Mouse (Mus musculus) C2C12 (cell line): ENCODE results near the gene Dmkn.

ENCODE experiments used
- CEBPB ChIP-seq: IDR thresholded peaks from one replicate; pipeline ENCODE4 v1.6.1; 2011; ENCODE audit warnings: low read depth, mild to moderate bottlenecking, control low read depth, moderate library complexity
- CTCF ChIP-seq: IDR thresholded peaks from one replicate; pipeline ENCODE4 v1.5.1; 2011; ENCODE audit not compliant: control insufficient read depth, insufficient read depth, insufficient read length
- MAX ChIP-seq: IDR thresholded peaks from one replicate; pipeline ENCODE4 v1.6.1; 2011; ENCODE audit warnings: mild to moderate bottlenecking, control low read depth
- MYOD1 ChIP-seq: IDR thresholded peaks from one replicate; pipeline ENCODE4 v1.6.1; 2011; ENCODE audit warnings: low read depth; ENCODE audit not compliant: control insufficient read depth, insufficient read length
- MYOG ChIP-seq: IDR thresholded peaks from one replicate; pipeline ENCODE4 v1.6.1; 2011; ENCODE audit not compliant: control insufficient read depth, insufficient read length; ENCODE audit errors: extremely low read depth
- USF1 ChIP-seq: IDR thresholded peaks from one replicate; pipeline ENCODE4 v1.6.1; 2011; ENCODE audit warnings: low read depth, mild to moderate bottlenecking, control low read depth, moderate library complexity

- no peak for TF ChIP-seq CTCF
- TF ChIP-seq MAX, result no peak
- TF ChIP-seq MYOG, result no peak
- TF ChIP-seq USF1, result no peak
- TF ChIP-seq MYOD1, result no peak
- TF ChIP-seq CEBPB, result no peak
These were observed 12.5 kb downstream of the Dmkn start for GRCm38 (mm10) chr7:30776104-30776503.
